Comparison of ENCODE assay signal across 14 mouse cellular contexts in the genomic region with DNA sequence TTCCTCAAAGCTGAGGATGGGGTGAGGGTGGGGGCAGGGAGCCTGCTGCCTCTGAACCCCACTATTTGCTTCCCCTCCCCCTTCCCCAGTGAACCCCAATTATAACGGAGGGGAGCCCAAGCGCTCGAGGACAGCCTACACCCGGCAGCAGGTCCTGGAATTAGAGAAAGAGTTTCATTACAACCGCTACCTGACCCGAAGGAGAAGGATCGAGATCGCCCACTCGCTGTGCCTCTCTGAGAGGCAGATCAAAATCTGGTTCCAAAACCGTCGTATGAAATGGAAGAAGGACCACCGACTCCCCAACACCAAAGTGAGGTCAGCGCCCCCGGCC. TPM values are rescaled to one million over a fixed set of nuclear protein-coding genes. Genes with fewer than 3 reads are reported as not detected.
A peak's percentile ranks its signal among the peaks of the same experiment; 100 is the strongest.
DNase-seq lines count a peak whose midpoint lies in the region; ATAC-seq and TF ChIP-seq lines count a peak whose summit lies in the region.
"Had no signal": no experiment of that assay in that cellular context is flagged by ENCODE, and none has a peak within 500 bp of the region (broad histone marks: within the 10 kb centered on the region; RNA-seq: fewer than 3 reads in every experiment).

No protein-coding gene starts in this region.

- WGBS in lung, embryonic 15.5 days: 1% methylated on average over 14 of the region's 14 CpGs
- WGBS in embryonic facial prominence, embryonic 10.5 days: 0% methylated on average over 14 of the region's 14 CpGs
- WGBS in intestine, embryonic 15.5 days: 1% methylated on average over 14 of the region's 14 CpGs
- 6% methylated on average over 14 of the region's 14 CpGs for WGBS in small intestine, adult 2 months

- H3K4me1 ChIP-seq in lung, embryonic 15.5 days: peaks cover 4% of the 10 kb centered on the region; the same call in 1 of the 2 replicates
- peaks cover 5% of the 10 kb centered on the region; the same call in 1 of the 2 replicates for H3K4me1 ChIP-seq in embryonic facial prominence, embryonic 10.5 days
- H3K4me1 ChIP-seq in intestine, embryonic 15.5 days (replicated peaks): peaks cover 23% of the 10 kb centered on the region
- H3K4me1 ChIP-seq in small intestine, adult 2 months (ENCODE audit: control insufficient read depth, insufficient read depth, insufficient read length, low read length): 0 out of 2 replicates have a peak, but pooled peaks cover 2% of the 10 kb centered on the region

- H3K9me3 ChIP-seq in lung, embryonic 15.5 days: no peaks in the 10 kb centered on the region
- H3K9me3 ChIP-seq in embryonic facial prominence, embryonic 10.5 days: no peaks in the 10 kb centered on the region
- H3K9me3 ChIP-seq in intestine, embryonic 15.5 days: no peaks in the 10 kb centered on the region

- H3K4me2 ChIP-seq in lung, embryonic 15.5 days: peak overlapping the region; percentile 73
- H3K4me2 ChIP-seq in intestine, embryonic 15.5 days (replicated peaks): peak overlapping the region; percentile 72

- ATAC-seq in lung, embryonic 15.5 days (ENCODE audit: borderline replicate concordance, extremely low read depth, low FRiP score, low TSS enrichment): no peak
- ATAC-seq in intestine, embryonic 15.5 days: no peak
- no peak for ATAC-seq in megakaryocyte, adult 5-6 weeks (ENCODE audit: poor library complexity, severe bottlenecking)

- H3K27me3 ChIP-seq in lung, embryonic 15.5 days: peaks cover 98% of the 10 kb centered on the region
- H3K27me3 ChIP-seq in embryonic facial prominence, embryonic 10.5 days (replicated peaks; ENCODE audit: low read depth, poor library complexity, severe bottlenecking): peaks cover 100% of the 10 kb centered on the region
- peaks cover 63% of the 10 kb centered on the region for H3K27me3 ChIP-seq in intestine, embryonic 15.5 days (replicated peaks)
- peaks cover 31% of the 10 kb centered on the region for H3K27me3 ChIP-seq in small intestine, adult 2 months (ENCODE audit: control insufficient read depth, insufficient read depth, low read length)

- no peak for DNase-seq in lung, postnatal 36 days
- DNase-seq in embryonic facial prominence, embryonic 10.5 days (ENCODE audit: low spot score): peak; percentile 42
- DNase-seq in adrenal gland, postnatal 36 days: no peak
- no peak for DNase-seq in frontal cortex, postnatal 10 days (ENCODE audit: low spot score in 2 of 2)

- TF ChIP-seq POLR2A in small intestine, adult 2 months (IDR thresholded peaks at IDR 0.05; ENCODE audit: low read depth, low read length): no peak

- no peaks in the 10 kb centered on the region for H3K36me3 ChIP-seq in lung, embryonic 15.5 days
- H3K36me3 ChIP-seq in embryonic facial prominence, embryonic 10.5 days (replicated peaks): no peaks in the 10 kb centered on the region
- no peaks in the 10 kb centered on the region for H3K36me3 ChIP-seq in intestine, embryonic 15.5 days
- H3K36me3 ChIP-seq in small intestine, adult 2 months (ENCODE audit: control insufficient read depth, insufficient read depth, low read length): no peaks in the 10 kb centered on the region

- no peak overlapping the region for H3K9ac ChIP-seq in lung, embryonic 15.5 days
- H3K9ac ChIP-seq in intestine, embryonic 15.5 days: peak overlapping the region; percentile 71

- TF ChIP-seq CTCF in small intestine, adult 2 months (IDR thresholded peaks at IDR 0.05; ENCODE audit: extremely low read depth, insufficient read length, insufficient replicate concordance, low read depth, low read length): no peak

- H3K27ac ChIP-seq in lung, embryonic 15.5 days: no peak overlapping the region
- no peak overlapping the region for H3K27ac ChIP-seq in embryonic facial prominence, embryonic 10.5 days (replicated peaks)
- H3K27ac ChIP-seq in intestine, embryonic 15.5 days: peak overlapping the region; percentile 36; the same call in 1 of the 2 replicates
- 0 out of 2 replicates have a peak overlapping the region, but pooled peaks have one; percentile 11 for H3K27ac ChIP-seq in small intestine, adult 2 months (ENCODE audit: insufficient read depth, low read depth, low read length)

- peak overlapping the region; percentile 46 for H3K4me3 ChIP-seq in lung, embryonic 15.5 days
- H3K4me3 ChIP-seq in embryonic facial prominence, embryonic 10.5 days: no peak overlapping the region
- H3K4me3 ChIP-seq in intestine, embryonic 15.5 days (replicated peaks): peak overlapping the region; percentile 53
- peak overlapping the region; percentile 57 for H3K4me3 ChIP-seq in small intestine, adult 2 months (ENCODE audit: low read depth, low read length)

RNA-seq across cellular contexts. Expression of a gene that starts 16.8 kb away (rescaled TPM):
- 1.4 and 1.5 TPM in 2 replicates for polyA plus RNA-seq in lung, embryonic 15.5 days (2015; fragmentation: Nextera tagmentation; extraction: Ambion mirVana)
- 0.11 and 0.16 TPM in 2 replicates for polyA plus RNA-seq in embryonic facial prominence, embryonic 10.5 days (2016; fragmentation: Nextera tagmentation; extraction: Ambion mirVana)
- 9.5 and 10.6 TPM in 2 replicates for polyA plus RNA-seq in intestine, embryonic 15.5 days (2015; fragmentation: Nextera tagmentation; extraction: Ambion mirVana)
- polyA plus RNA-seq in small intestine, adult 2 months (2012; rRNA removed): 0.38 and 2.1 TPM in 2 replicates
- not detected in 2 replicates for total RNA-seq in megakaryocyte, adult 5-6 weeks (2015)
- total RNA-seq in megakaryocyte, adult 5-6 weeks (2017): not detected in 2 replicates
- total RNA-seq in adrenal gland, postnatal 36 days (2021): 1 to 10 TPM; 5.9 to 6.6 TPM
- total RNA-seq: common myeloid progenitor, adult 5-6 weeks; left cerebral cortex, adult 18-20 months; megakaryocyte progenitor cell, adult 5-6 weeks; neutrophil, adult 5-6 weeks had no signal

RNA-seq across cellular contexts. Expression of a gene that starts 37.5 kb away (rescaled TPM):
- polyA plus RNA-seq in lung, embryonic 15.5 days (2015; fragmentation: Nextera tagmentation; extraction: Ambion mirVana): 0.20 and 0.26 TPM in 2 replicates
- not detected in 2 replicates for polyA plus RNA-seq in embryonic facial prominence, embryonic 10.5 days (2016; fragmentation: Nextera tagmentation; extraction: Ambion mirVana)
- polyA plus RNA-seq in intestine, embryonic 15.5 days (2015; fragmentation: Nextera tagmentation; extraction: Ambion mirVana): 5.7 and 6.1 TPM in 2 replicates
- polyA plus RNA-seq in small intestine, adult 2 months (2012; rRNA removed): 0.05 and 5.0 TPM in 2 replicates
- not detected in 2 replicates for total RNA-seq in megakaryocyte, adult 5-6 weeks (2015)
- total RNA-seq in megakaryocyte, adult 5-6 weeks (2017): not detected in 2 replicates
- 10 to 100 TPM; 43.2 to 46.3 TPM for total RNA-seq in adrenal gland, postnatal 36 days (2021)
- total RNA-seq: common myeloid progenitor, adult 5-6 weeks; hematopoietic stem cell, adult 5-6 weeks; left cerebral cortex, adult 18-20 months; megakaryocyte progenitor cell, adult 5-6 weeks; neutrophil, adult 5-6 weeks had no signal
- polyA plus RNA-seq: spleen, adult 2 months had no signal

RNA-seq across cellular contexts. Expression of a gene that starts 45.1 kb away (rescaled TPM):
- polyA plus RNA-seq in lung, embryonic 15.5 days (2015; fragmentation: Nextera tagmentation; extraction: Ambion mirVana): 0.10 TPM in 1 of 2 replicates, not detected in the other
- polyA plus RNA-seq in embryonic facial prominence, embryonic 10.5 days (2016; fragmentation: Nextera tagmentation; extraction: Ambion mirVana): not detected in 2 replicates
- polyA plus RNA-seq in intestine, embryonic 15.5 days (2015; fragmentation: Nextera tagmentation; extraction: Ambion mirVana): 6.2 and 7.0 TPM in 2 replicates
- 1.8 TPM in 1 of 2 replicates, not detected in the other for polyA plus RNA-seq in small intestine, adult 2 months (2012; rRNA removed)
- not detected in 2 replicates for total RNA-seq in megakaryocyte, adult 5-6 weeks (2015)
- total RNA-seq in megakaryocyte, adult 5-6 weeks (2017): not detected in 2 replicates
- total RNA-seq in adrenal gland, postnatal 36 days (2021): 10 to 100 TPM; 25.4 to 29.5 TPM
- total RNA-seq: common myeloid progenitor, adult 5-6 weeks; hematopoietic stem cell, adult 5-6 weeks; left cerebral cortex, adult 18-20 months; megakaryocyte progenitor cell, adult 5-6 weeks; neutrophil, adult 5-6 weeks had no signal
- polyA plus RNA-seq: spleen, adult 2 months had no signal

RNA-seq across cellular contexts. Expression of a gene that starts 59.3 kb away (rescaled TPM):
- 0.06 TPM in 1 of 2 replicates, not detected in the other for polyA plus RNA-seq in lung, embryonic 15.5 days (2015; fragmentation: Nextera tagmentation; extraction: Ambion mirVana)
- not detected in 2 replicates for polyA plus RNA-seq in embryonic facial prominence, embryonic 10.5 days (2016; fragmentation: Nextera tagmentation; extraction: Ambion mirVana)
- 1.3 and 1.4 TPM in 2 replicates for polyA plus RNA-seq in intestine, embryonic 15.5 days (2015; fragmentation: Nextera tagmentation; extraction: Ambion mirVana)
- polyA plus RNA-seq in small intestine, adult 2 months (2012; rRNA removed): 0.22 TPM in 1 of 2 replicates, not detected in the other
- not detected in 2 replicates for total RNA-seq in megakaryocyte, adult 5-6 weeks (2015)
- total RNA-seq in megakaryocyte, adult 5-6 weeks (2017): not detected in 2 replicates
- total RNA-seq in adrenal gland, postnatal 36 days (2021): under 1 TPM; 0.72 to 0.96 TPM
- total RNA-seq: common myeloid progenitor, adult 5-6 weeks; hematopoietic stem cell, adult 5-6 weeks; left cerebral cortex, adult 18-20 months; megakaryocyte progenitor cell, adult 5-6 weeks; neutrophil, adult 5-6 weeks had no signal
- polyA plus RNA-seq: spleen, adult 2 months had no signal

Comparison
In these comparisons a context has a peak if more than half of its experiments do, and no peak if none do; other contexts are left out.
1. H3K27ac ChIP-seq: peak in intestine, embryonic 15.5 days (single experiment) and small intestine, adult 2 months (single experiment); none in lung, embryonic 15.5 days (single experiment) and embryonic facial prominence, embryonic 10.5 days (single experiment).